Mouse (Mus musculus) heart, embryonic 16.5 days (tissue): ENCODE data around the gene Ndst4. TPM values are rescaled to one million over a fixed set of nuclear protein-coding genes. Genes with fewer than 3 reads are reported as not detected.

ENCODE experiments used
- ATAC-seq: fragments of 200-750 bp; cut with Nextera tagmentation; replicated peaks from 2 replicates; pipeline ENCODE4 v1.8.0; 2017; ENCODE audit warnings: moderate number of reproducible peaks; ENCODE audit not compliant: insufficient read depth, low FRiP score; ENCODE audit errors: extremely low read depth
- H3K27ac ChIP-seq: fragments of 300-500 bp; sonication (generic); 2 replicates; pipeline ENCODE4 v1.5.1; 2014; ENCODE audit warnings: mild to moderate bottlenecking, low read length, control low read depth, moderate library complexity
- H3K27me3 ChIP-seq: fragments of 300-500 bp; sonication (generic); 2 replicates; pipeline ENCODE4 v1.6.1; 2014; ENCODE audit warnings: low read length, mixed read lengths; ENCODE audit not compliant: control insufficient read depth, insufficient read depth
- H3K36me3 ChIP-seq: fragments of 300-500 bp; sonication (generic); 2 replicates; pipeline ENCODE4 v1.6.1; 2014; ENCODE audit not compliant: control insufficient read depth, insufficient read depth
- H3K4me1 ChIP-seq: fragments of 300-500 bp; sonication (generic); 2 replicates; pipeline ENCODE4 v1.6.1; 2014; ENCODE audit warnings: low read length, mixed read lengths; ENCODE audit not compliant: control insufficient read depth, insufficient read depth
- H3K4me2 ChIP-seq: fragments of 300-500 bp; sonication (generic); 2 replicates; pipeline ENCODE4 v1.6.1; 2014; ENCODE audit warnings: low read depth, mild to moderate bottlenecking, control low read depth, low read length
- H3K4me3 ChIP-seq: fragments of 300-500 bp; sonication (generic); 2 replicates; pipeline ENCODE4 v1.5.1; 2014; ENCODE audit warnings: mild to moderate bottlenecking, control low read depth, low read length
- H3K9ac ChIP-seq: fragments of 300-500 bp; sonication (generic); 2 replicates; pipeline ENCODE4 v1.6.1; 2014; ENCODE audit warnings: low read length, control low read depth
- H3K9me3 ChIP-seq: fragments of 300-500 bp; sonication (generic); replicated peaks from 2 replicates; pipeline ENCODE4 v1.6.1; 2016; ENCODE audit warnings: low read length; ENCODE audit not compliant: control insufficient read depth
- WGBS: fragments of 180-500 bp; shearing (Covaris S2); extraction: QIAGEN DNeasy Blood & Tissue Kit; methylation state at CpG from one replicate; pipeline ENCODE4 v1.1.7; 2014; 5-methylcytosine and 5-hydroxymethylcytosine counted together
- polyA plus RNA-seq: library from polyadenylated mRNA; unstranded; fragments of >200 nt; fragmentation: Nextera tagmentation; extraction: Ambion mirVana; gene quantifications from 2 replicates; pipeline ENCODE4 v1.2.1, GENCODE M21; 2015

The Ndst4 gene
- polyA plus RNA-seq, 1 experiment from 2014 or later: 0.66 TPM

- Histone ChIP-seq H3K4me3 (no peak overlapping the region), H3K27me3 (no peaks in the 10 kb centered on the region), H3K36me3 (no peaks in the 10 kb centered on the region), H3K27ac (no peak overlapping the region), H3K4me1 (no peaks in the 10 kb centered on the region), H3K4me2 (no peak overlapping the region), H3K9ac (no peak overlapping the region), H3K9me3 (no peaks in the 10 kb centered on the region)
- 31% methylated on average over 3 of the region's 3 CpGs for WGBS
- no peak for ATAC-seq
These were observed 251.2 kb downstream of the Ndst4 start for GRCm38 (mm10) chr3:125655009-125655635.

- Histone ChIP-seq H3K4me3 (no peak overlapping the region), H3K36me3 (no peaks in the 10 kb centered on the region), H3K9ac (no peak overlapping the region), H3K4me2 (no peak overlapping the region), H3K27me3 (no peaks in the 10 kb centered on the region), H3K27ac (no peak overlapping the region), H3K9me3 (no peaks in the 10 kb centered on the region), H3K4me1 (no peaks in the 10 kb centered on the region)
- ATAC-seq: no peak
- 66% methylated on average over 3 of the region's 3 CpGs for WGBS
These were observed 256.3 kb downstream of the Ndst4 start for GRCm38 (mm10) chr3:125660114-125660717.

GRCm38 (mm10) chr3:125660884-125661532 lies 257.1 kb downstream of the Ndst4 start:
- Histone ChIP-seq H3K4me2 (no peak overlapping the region), H3K9ac (no peak overlapping the region), H3K4me3 (no peak overlapping the region), H3K4me1 (no peaks in the 10 kb centered on the region), H3K27ac (no peak overlapping the region), H3K27me3 (no peaks in the 10 kb centered on the region), H3K9me3 (no peaks in the 10 kb centered on the region), H3K36me3 (no peaks in the 10 kb centered on the region)
- WGBS: 48% methylated on average over 2 of the region's 2 CpGs
- no peak for ATAC-seq

- H3K36me3 ChIP-seq: no peaks in the 10 kb centered on the region
- no peak overlapping the region for H3K4me3 ChIP-seq
- 68% methylated on average over 9 of the region's 9 CpGs for WGBS
- no peak overlapping the region for H3K4me2 ChIP-seq
- no peak for ATAC-seq
- H3K27ac ChIP-seq: no peak overlapping the region
- no peaks in the 10 kb centered on the region for H3K9me3 ChIP-seq
- no peak overlapping the region for H3K9ac ChIP-seq
- H3K27me3 ChIP-seq: no peaks in the 10 kb centered on the region
- no peaks in the 10 kb centered on the region for H3K4me1 ChIP-seq
These were observed 270.3 kb downstream of the Ndst4 start for GRCm38 (mm10) chr3:125673997-125674794.

- H3K27ac ChIP-seq: no peak overlapping the region
- H3K4me1 ChIP-seq: no peaks in the 10 kb centered on the region
- no peaks in the 10 kb centered on the region for H3K27me3 ChIP-seq
- H3K36me3 ChIP-seq: no peaks in the 10 kb centered on the region
- ATAC-seq: no peak
- H3K4me3 ChIP-seq: no peak overlapping the region
- H3K4me2 ChIP-seq: no peak overlapping the region
- no peaks in the 10 kb centered on the region for H3K9me3 ChIP-seq
- H3K9ac ChIP-seq: no peak overlapping the region
- whole genome bisulfite sequencing: 85% methylated on average over 6 of the region's 6 CpGs
These were observed 271.5 kb downstream of the Ndst4 start for GRCm38 (mm10) chr3:125675211-125675896.

- H3K9me3 ChIP-seq: no peaks in the 10 kb centered on the region
- no peaks in the 10 kb centered on the region for H3K36me3 ChIP-seq
- no peaks in the 10 kb centered on the region for H3K27me3 ChIP-seq
- 83% methylated on average over 9 of the region's 9 CpGs for WGBS
- H3K27ac ChIP-seq: no peak overlapping the region
- H3K9ac ChIP-seq: no peak overlapping the region
- H3K4me2 ChIP-seq: no peak overlapping the region
- no peaks in the 10 kb centered on the region for H3K4me1 ChIP-seq
- no peak overlapping the region for H3K4me3 ChIP-seq
- no peak for ATAC-seq
These were observed 275.0 kb downstream of the Ndst4 start for GRCm38 (mm10) chr3:125678924-125679323.

- Histone ChIP-seq H3K4me2 (no peak overlapping the region), H3K9ac (no peak overlapping the region), H3K27ac (no peak overlapping the region), H3K4me3 (no peak overlapping the region), H3K9me3 (no peaks in the 10 kb centered on the region), H3K27me3 (no peaks in the 10 kb centered on the region), H3K4me1 (no peaks in the 10 kb centered on the region), H3K36me3 (no peaks in the 10 kb centered on the region)
- no peak for ATAC-seq
- 59% methylated on average over 8 of the region's 8 CpGs for WGBS
These were observed 279.8 kb downstream of the Ndst4 start for GRCm38 (mm10) chr3:125683460-125684230.

- Histone ChIP-seq H3K4me1 (no peaks in the 10 kb centered on the region), H3K4me3 (no peak overlapping the region), H3K4me2 (no peak overlapping the region), H3K27me3 (no peaks in the 10 kb centered on the region), H3K9me3 (no peaks in the 10 kb centered on the region), H3K9ac (no peak overlapping the region), H3K36me3 (no peaks in the 10 kb centered on the region), H3K27ac (no peak overlapping the region)
- no peak for ATAC-seq
- 84% methylated on average over 1 of the region's 1 CpGs for WGBS
These were observed 280.7 kb downstream of the Ndst4 start for GRCm38 (mm10) chr3:125684583-125684982.
